Mouse (Mus musculus) testis, adult 2 months (tissue): ENCODE results near the gene Dnm3. TPM values are rescaled to one million over a fixed set of nuclear protein-coding genes. Genes with fewer than 3 reads are reported as not detected.

ENCODE experiments used
- H3K27ac ChIP-seq: fragments of 200-500 bp; 2 replicates; pipeline ENCODE4 v1.5.1; 2012; ENCODE audit warnings: low read depth, low read length; ENCODE audit not compliant: control insufficient read depth, insufficient read depth
- H3K27me3 ChIP-seq: fragments of 200-500 bp; 2 replicates; pipeline ENCODE4 v1.6.1; 2012; ENCODE audit warnings: mild to moderate bottlenecking, low read length, moderate library complexity; ENCODE audit not compliant: control insufficient read depth, insufficient read depth
- H3K36me3 ChIP-seq: fragments of 200-500 bp; 2 replicates; pipeline ENCODE4 v1.6.1; 2012; ENCODE audit warnings: mild to moderate bottlenecking, low read length; ENCODE audit not compliant: control insufficient read depth, insufficient read depth
- H3K4me1 ChIP-seq: fragments of 200-500 bp; 2 replicates; pipeline ENCODE4 v1.6.1; 2012; ENCODE audit warnings: low read length; ENCODE audit not compliant: control insufficient read depth, insufficient read depth
- H3K4me3 ChIP-seq: fragments of 200-500 bp; 2 replicates; pipeline ENCODE4 v1.5.1; 2012; ENCODE audit warnings: low read depth, mild to moderate bottlenecking, low read length, moderate library complexity, mixed read lengths; ENCODE audit not compliant: control insufficient read depth
- CTCF ChIP-seq: fragments of 200-500 bp; IDR thresholded peaks from 2 replicates; pipeline ENCODE4 v1.5.1; 2012; ENCODE audit warnings: low read depth, mild to moderate bottlenecking, inconsistent platforms, low read length, moderate library complexity; ENCODE audit not compliant: control insufficient read depth, insufficient read depth, insufficient replicate concordance
- POLR2A ChIP-seq: fragments of 200-500 bp; IDR thresholded peaks from 2 replicates; pipeline ENCODE4 v1.6.1; 2012; ENCODE audit warnings: low read depth, mild to moderate bottlenecking, inconsistent platforms, low read length, moderate library complexity; ENCODE audit not compliant: control insufficient read depth
- polyA plus RNA-seq: library from polyadenylated mRNA; depleted of rRNA; stranded (reverse); fragments of >200 nt; gene quantifications from 2 replicates; pipeline ENCODE4 v1.2.3, GENCODE M21; 2012

Gene Dnm3
- polyA plus RNA-seq, 1 experiment: 13.8 TPM

- Histone ChIP-seq H3K36me3 (no peaks in the 10 kb centered on the region), H3K27ac (peak overlapping the region; percentile 21; the same call in 1 of the 2 replicates), H3K4me1 (no peaks in the 10 kb centered on the region), H3K27me3 (no peaks in the 10 kb centered on the region), H3K4me3 (no peak overlapping the region)
- TF ChIP-seq CTCF (no peak), POLR2A (no peak)
Observed at GRCm38 (mm10) chr1:162094523-162095272, 383.1 kb downstream of the Dnm3 start.

GRCm38 (mm10) chr1:162093806-162094522, 383.9 kb downstream of the Dnm3 start:
- TF ChIP-seq POLR2A: no peak
- TF ChIP-seq CTCF: no peak
- H3K27me3 ChIP-seq: no peaks in the 10 kb centered on the region
- no peak overlapping the region for H3K4me3 ChIP-seq
- no peaks in the 10 kb centered on the region for H3K36me3 ChIP-seq
- H3K4me1 ChIP-seq: no peaks in the 10 kb centered on the region
- H3K27ac ChIP-seq: peak overlapping the region; percentile 21; the same call in 1 of the 2 replicates

- no peaks in the 10 kb centered on the region for H3K36me3 ChIP-seq
- H3K4me3 ChIP-seq: no peak overlapping the region
- no peaks in the 10 kb centered on the region for H3K4me1 ChIP-seq
- H3K27ac ChIP-seq: no peak overlapping the region
- H3K27me3 ChIP-seq: no peaks in the 10 kb centered on the region
- TF ChIP-seq POLR2A: no peak
- TF ChIP-seq CTCF: no peak
Observed at GRCm38 (mm10) chr1:162092899-162093659, 384.8 kb downstream of the Dnm3 start.

- no peaks in the 10 kb centered on the region for H3K4me1 ChIP-seq
- no peak overlapping the region for H3K27ac ChIP-seq
- no peaks in the 10 kb centered on the region for H3K36me3 ChIP-seq
- no peaks in the 10 kb centered on the region for H3K27me3 ChIP-seq
- no peak overlapping the region for H3K4me3 ChIP-seq
- TF ChIP-seq POLR2A (no peak), CTCF (no peak)
Observed at GRCm38 (mm10) chr1:162092401-162092800, 385.4 kb downstream of the Dnm3 start.

GRCm38 (mm10) chr1:162083886-162084478, 393.9 kb downstream of the Dnm3 start:
- no peak overlapping the region for H3K4me3 ChIP-seq
- H3K4me1 ChIP-seq: no peaks in the 10 kb centered on the region
- H3K27me3 ChIP-seq: no peaks in the 10 kb centered on the region
- no peak overlapping the region for H3K27ac ChIP-seq
- no peaks in the 10 kb centered on the region for H3K36me3 ChIP-seq
- no peak for TF ChIP-seq CTCF
- TF ChIP-seq POLR2A: no peak

- Histone ChIP-seq H3K27ac (no peak overlapping the region), H3K27me3 (no peaks in the 10 kb centered on the region), H3K4me3 (no peak overlapping the region), H3K36me3 (no peaks in the 10 kb centered on the region), H3K4me1 (no peaks in the 10 kb centered on the region)
- TF ChIP-seq POLR2A: no peak
- TF ChIP-seq CTCF: no peak
Observed at GRCm38 (mm10) chr1:162083354-162083753, 394.5 kb downstream of the Dnm3 start.

- no peak overlapping the region for H3K4me3 ChIP-seq
- H3K27me3 ChIP-seq: no peaks in the 10 kb centered on the region
- H3K36me3 ChIP-seq: no peaks in the 10 kb centered on the region
- TF ChIP-seq CTCF (no peak), POLR2A (no peak)
- no peaks in the 10 kb centered on the region for H3K4me1 ChIP-seq
- H3K27ac ChIP-seq: no peak overlapping the region
Observed at GRCm38 (mm10) chr1:162082711-162083110, 395.1 kb downstream of the Dnm3 start.
